Mouse (Mus musculus) right cerebral cortex, adult 2 months (tissue): Measurements from ENCODE around the gene Rps6kl1.
A peak's percentile ranks its signal among the peaks of the same experiment; 100 is the strongest.

ENCODE experiments used
- DNase-seq, 2 experiments: peaks; one replicate each; pipeline ENCODE4 v3.0.0; 2021 to 2022; ENCODE audit warnings: low spot score in 2 of 2

Gene Rps6kl1

DNA sequence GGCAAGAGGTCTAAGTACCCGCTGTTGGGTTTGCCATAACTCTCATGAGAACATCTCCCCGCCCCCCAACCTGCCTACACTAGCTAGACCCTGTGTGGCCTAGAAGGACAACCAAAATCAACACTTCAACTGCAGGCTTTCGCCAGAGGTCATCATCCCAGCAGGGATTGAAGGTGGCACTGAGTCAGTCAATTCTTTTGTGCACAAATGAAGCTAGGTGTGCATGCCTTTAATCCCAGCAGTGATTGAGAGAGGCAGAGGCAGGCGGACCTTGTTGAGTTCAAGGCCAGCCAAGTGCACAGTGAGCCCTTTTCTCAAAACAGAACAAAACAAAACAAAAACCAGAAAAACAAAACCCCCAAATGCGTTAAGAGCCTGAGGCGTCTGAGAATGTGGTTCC is 10.0 kb downstream of the Rps6kl1 start:
- no peak for DNase-seq

- no peak for DNase-seq
These were observed 10.9 kb downstream of the Rps6kl1 start for GRCm38 (mm10) chr12:85140036-85140701.

DNA sequence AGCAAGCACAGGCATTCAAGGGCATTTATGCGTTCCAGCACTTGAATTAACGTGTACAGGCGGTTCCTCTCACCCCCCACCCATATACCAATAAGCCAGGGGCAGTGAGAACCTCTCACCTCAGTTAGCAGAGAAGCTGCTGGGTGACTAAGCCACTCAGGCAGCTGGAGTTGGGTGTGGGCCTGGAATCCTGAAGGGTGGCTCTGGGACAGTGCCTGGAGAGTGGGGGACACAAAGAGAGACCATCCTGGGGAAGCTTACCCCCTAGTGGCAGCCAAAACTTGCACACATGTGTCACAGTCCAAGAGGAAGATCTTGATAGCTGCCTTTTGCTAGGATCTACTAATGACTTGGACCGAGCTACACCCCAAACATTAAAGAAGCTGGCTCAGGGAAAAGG is 14.4 kb downstream of the Rps6kl1 start:
- DNase-seq, result no peak

DNA sequence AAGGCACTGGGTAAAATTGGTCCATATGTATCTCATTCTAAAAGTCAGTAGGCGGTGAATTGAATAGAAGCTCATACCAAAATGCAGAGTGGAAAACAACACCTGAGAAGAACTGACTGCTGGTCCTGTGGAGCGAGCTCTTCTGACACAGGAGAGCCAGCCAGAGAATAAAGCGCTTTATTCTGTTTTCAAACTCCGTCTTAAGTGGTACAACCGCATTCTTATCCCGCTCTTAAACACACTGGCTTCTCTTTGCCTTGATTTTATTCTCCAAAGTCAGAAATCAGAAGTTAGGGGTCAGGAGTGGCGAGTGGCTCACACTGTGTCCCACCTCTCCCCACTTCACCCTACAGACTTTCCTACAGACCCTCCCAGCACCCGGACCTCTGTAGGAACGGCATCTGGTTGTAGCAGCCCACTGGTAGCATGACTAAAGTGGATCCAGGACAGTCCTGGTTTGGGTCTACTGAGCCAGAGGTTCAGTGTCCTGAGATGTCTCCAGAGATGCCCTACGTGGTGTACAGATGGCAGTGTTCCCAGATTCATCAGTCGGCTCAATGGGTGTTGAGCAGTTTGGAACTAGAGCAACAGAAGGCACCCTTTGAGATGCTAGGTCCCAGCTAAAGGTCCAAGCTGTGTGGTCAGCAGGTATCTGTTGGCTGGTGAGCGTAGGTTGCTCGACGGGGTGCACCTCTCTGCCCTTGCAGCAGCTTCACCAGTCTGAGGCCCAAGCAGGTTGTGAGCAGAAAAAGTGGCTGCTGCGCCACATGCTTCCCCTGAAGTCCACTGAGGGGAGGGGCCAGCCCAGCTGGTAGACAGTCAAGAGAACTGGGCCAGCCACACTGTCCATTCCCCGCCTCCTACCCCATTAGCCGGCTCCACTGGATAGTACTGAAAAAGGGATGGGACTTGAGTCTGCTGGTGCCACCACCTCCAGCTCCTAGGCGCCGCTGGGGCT is 15.3 kb downstream of the Rps6kl1 start:
- DNase-seq, result no peak

- no peak for DNase-seq
These were observed 16.8 kb downstream of the Rps6kl1 start for GRCm38 (mm10) chr12:85134043-85134794.

- DNase-seq, result no peak
These were observed 19.7 kb downstream of the Rps6kl1 start for GRCm38 (mm10) chr12:85131361-85131760.

DNA sequence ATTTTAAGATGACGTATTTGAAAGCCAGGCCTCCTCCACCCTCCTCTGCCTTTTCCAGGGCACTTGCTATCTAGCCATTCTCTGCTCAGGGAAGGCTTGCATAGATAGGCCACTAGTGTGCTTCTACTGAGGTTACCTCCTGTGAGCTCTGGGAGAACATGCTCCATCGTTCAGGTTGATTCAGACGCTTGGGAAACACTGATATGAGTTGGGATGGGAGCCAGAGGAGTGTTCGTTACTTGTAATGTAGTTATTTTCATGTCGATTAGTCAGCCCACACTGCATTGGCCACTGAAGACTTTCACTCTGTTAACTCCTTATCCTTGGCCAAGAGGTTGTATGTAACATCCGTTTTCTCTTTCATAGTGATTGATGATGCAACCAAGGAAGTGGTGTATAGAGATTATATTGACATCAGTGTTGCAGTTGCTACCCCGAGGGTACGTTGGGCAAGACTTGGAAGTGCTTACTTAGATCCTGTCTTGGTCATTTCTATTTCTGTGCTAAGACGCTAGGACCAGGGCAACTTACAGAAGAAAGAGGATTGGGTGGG is 21.6 kb downstream of the Rps6kl1 start:
- DNase-seq, result no peak

DNA sequence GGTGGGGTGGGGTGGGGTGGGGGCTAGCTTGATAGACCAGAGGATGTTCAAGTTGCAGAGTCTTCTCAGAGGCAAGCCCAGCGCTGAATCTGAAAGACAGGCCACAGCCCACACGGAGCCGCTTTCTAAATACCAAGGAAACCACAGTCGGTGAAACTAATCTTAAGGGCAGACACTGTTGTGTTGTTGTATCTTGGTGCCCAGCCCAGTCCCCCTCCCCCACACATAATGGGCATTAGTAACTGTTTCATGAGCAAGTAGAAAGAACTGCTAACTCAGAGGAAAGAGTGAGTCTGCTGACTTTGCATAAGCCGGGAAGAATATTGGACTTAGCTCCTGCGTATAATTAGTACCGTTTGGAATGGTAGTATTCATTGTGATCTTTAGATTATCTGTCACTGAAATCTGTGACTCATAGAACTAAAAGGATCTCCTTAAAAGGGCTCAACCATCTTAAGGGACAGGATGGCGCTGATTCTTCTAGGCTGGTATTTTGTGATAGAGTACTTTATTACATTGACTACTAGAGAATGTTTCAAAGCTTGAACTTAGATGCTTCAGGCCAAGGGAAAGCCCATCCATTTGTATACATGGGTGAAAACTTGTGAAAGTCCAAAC is 24.0 kb downstream of the Rps6kl1 start:
- DNase-seq, result no peak

- DNase-seq, result no peak
These were observed 26.3 kb downstream of the Rps6kl1 start for GRCm38 (mm10) chr12:85124751-85125150.

DNA sequence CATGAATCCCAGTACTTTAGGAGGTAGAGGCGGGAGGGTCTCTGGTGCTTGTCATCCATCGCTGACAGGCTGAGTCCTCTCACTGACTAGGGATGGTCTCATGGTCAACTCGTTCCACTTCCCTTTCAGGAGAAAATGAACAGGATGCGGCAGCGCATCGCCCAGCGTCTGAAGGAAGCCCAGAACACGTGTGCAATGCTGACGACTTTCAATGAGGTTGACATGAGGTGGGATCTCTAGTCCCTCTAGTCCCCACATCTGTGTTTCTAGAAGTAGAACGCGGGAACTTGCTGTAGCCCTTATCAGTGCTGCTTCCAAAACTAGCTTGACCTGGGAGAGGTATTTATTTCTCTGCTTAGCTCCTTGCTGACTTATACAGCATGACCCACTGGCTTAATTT is 27.4 kb downstream of the Rps6kl1 start:
- no peak for DNase-seq

GRCm38 (mm10) chr12:85123108-85123530 is 27.9 kb downstream of the Rps6kl1 start:
- DNase-seq, result no peak

DNA sequence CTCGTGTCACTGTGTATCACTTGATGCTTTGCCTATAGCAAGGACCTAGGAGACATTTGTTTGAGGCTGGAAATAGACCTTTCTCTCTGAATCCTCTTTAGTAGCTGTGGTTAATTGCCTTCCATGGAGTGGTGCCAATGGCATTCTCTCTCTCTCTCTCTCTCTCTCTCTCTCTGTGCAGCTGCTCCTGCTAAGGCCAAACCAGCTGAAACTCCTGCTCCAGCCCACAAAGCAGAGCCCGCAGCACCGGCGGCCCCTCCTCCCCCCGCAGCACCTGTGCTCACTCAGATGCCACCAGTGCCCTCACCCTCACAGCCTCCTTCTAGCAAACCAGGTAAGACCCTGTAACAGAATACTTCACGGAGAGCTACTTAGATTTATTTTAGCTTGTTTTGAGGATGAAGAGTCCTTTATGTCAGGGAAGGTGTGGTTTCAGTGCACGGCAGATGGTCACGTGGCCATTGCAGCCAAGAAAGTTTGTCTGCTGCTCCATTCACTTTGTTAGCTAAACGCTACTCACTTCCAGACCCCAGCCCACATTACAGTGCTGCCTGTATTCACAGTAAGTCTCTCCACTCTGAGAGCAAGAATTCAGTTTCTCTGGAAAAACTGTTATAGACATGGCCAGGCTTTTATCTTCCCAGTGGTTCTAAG is 29.1 kb downstream of the Rps6kl1 start:
- DNase-seq, result no peak

DNA sequence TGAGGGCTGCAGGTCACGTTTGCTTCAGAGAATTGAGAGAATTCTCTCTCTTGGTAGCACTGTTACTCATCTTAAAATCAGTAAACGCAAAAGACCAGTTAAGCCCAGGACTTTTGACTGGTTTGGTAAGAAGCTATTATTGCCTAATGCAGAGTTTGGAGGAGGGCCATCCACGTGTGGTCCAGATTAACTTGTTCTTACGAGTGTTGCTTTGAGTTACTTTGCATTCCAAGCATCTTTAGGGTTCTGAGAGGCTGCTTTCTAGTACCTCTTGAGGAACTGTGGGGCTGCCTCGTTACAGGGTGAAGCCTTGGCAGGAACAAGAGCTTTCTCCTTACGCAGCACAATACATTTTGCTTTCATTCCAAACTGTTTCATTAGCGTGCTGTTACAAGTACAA is 35.4 kb downstream of the Rps6kl1 start:
- no peak for DNase-seq

DNA sequence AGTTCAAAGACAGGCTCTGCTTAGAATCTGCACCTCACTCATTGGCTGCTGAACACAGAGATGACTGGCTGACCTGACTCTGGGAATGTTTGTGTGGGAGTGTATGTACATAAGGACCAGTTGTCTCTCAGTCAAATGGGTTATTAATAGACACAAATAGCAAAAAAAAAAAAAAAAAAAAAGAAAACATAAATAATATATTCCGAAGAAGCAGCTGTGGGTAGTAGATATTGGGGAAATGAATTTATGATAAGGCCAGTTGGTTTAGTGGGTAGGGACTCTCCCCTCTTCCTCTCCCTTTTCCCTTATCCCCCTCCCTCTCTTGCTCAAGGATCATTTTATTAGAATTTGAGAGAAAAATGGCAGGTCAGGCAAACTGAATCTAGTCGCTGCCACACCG is 37.1 kb downstream of the Rps6kl1 start:
- no peak for DNase-seq

- no peak for DNase-seq
These were observed 37.7 kb downstream of the Rps6kl1 start for GRCm38 (mm10) chr12:85113337-85113736.

- no peak for DNase-seq
These were observed 38.4 kb downstream of the Rps6kl1 start for GRCm38 (mm10) chr12:85112550-85113251.

DNA sequence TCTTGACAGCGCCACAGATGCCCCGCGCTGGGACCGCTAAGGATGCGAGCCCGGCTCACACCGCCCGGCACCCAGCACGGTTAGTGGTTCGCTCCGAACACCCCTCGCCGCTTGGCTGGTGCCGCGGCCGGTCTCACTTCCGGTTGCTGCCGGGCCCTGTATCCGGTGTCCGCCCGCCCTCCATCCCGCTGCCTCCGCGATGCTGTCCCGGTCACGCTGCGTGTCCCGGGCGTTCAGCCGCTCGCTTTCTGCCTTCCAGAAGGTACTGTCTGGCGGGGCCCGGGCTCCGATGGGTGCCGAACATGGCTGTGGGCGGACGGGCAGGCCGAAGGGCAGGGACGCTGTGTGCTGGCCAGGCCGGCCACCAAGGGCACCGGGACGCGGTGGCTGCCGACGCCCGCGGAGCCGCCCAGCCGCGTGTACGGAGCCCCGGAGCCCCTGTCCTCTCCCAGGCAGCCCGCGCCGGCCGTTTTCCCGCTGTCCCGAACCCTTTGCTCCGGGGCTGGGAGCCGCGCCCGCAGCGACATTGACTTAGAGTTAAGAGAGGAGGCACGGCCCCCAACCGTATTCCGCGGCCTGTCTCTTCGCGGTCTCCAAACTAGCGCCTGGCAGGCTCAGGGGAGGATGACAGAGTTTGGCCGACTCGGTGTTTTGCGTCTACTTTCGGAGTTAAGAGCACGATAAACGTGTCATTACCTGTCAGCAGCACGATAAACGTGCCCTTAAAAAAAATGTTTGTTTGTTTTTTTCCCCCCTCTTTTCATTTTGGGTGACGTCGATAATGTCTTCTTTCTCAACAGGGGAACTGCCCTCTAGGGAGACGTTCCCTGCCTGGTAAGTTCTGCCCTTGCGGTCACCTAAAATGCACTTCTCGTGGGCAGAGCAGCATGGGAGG is 40.1 kb downstream of the Rps6kl1 start, which contains the start of the genes Prox2 and Dlst:
Gene Prox2 (minus strand): TSS at position 62 of the 895 bp plus-strand sequence.
Gene Dlst (plus strand): TSS at position 136 of the 895 bp plus-strand sequence.
- DNase-seq, result peak; percentile 91

GRCm38 (mm10) chr12:85110011-85110697 is 40.9 kb downstream of the Rps6kl1 start:
- no peak for DNase-seq
